Mouse (Mus musculus) thymus, adult 2 months (tissue): ENCODE measurements at regions not wholly inside any gene's neighbourhood (a gene's known extent, or its start where the extent isn't known, plus 50 kb on each side); places are given as distances from the start of the nearest gene placed in this dataset.

ENCODE experiments used
- CTCF ChIP-seq: fragments of 200-500 bp; IDR thresholded peaks from 2 replicates; pipeline ENCODE4 v1.5.1; 2012; ENCODE audit warnings: mild to moderate bottlenecking, control low read depth, low read length, moderate library complexity, borderline replicate concordance; ENCODE audit not compliant: control insufficient read depth, poor library complexity, insufficient read depth; ENCODE audit errors: extremely low read depth
- POLR2A ChIP-seq: fragments of 200-500 bp; IDR thresholded peaks from 2 replicates; pipeline ENCODE4 v1.6.1; 2012; ENCODE audit warnings: mild to moderate bottlenecking, low read length, control low read depth, moderate library complexity; ENCODE audit not compliant: control insufficient read depth, poor library complexity, insufficient read depth; ENCODE audit errors: extremely low read depth

DNA sequence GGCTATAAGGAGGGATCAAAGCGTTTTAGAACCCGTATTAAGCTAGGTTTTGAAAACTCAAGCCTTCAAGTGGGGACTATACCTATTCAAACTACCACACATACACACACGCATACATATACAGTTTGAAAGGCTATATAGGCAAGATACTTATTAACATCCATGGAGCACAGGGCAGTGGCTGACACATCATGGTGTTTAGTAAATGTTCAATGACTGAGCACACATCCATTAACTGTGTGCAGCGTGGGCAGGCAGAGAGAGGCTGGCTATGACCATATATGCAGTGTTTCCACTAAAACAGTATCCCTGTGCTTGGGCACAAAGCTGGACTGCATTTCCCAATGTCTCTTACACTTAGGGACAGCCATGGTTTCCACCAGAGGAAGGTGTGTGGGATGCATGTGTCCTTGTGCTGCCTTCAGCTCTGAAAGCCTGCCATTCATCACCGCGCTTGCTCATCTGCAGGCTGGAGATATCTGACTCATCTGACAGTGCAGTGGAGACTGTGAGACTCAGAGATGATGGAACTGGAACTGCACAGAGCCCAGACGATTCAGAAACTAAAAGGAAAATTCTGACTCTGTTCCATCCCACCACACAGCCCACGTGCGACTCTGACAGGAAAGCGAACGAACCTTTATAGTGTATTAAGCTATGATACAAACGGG, 124.6 kb upstream of the L3mbtl3 start:
- TF ChIP-seq CTCF = no peak
- TF ChIP-seq POLR2A = no peak
